Mouse (Mus musculus): ENCODE measurements around the gene Smagp. TPM values are rescaled to one million over a fixed set of nuclear protein-coding genes. Genes with fewer than 3 reads are reported as not detected.

The Smagp gene
- total RNA-seq, 2 experiments from 2014 or later, result 14.8 to 17.1 TPM

- intact Hi-C loops (cut with DNase I), result loop anchor here (5.0 kb wide), 1 partner anchor 108 kb away; no protein-coding TSS in a partner anchor
- no peak for DNase-seq
Measured at GRCm38 (mm10) chr15:100600696-100601272, 36.0 kb downstream of the Smagp start.

- DNase-seq, result peak; percentile 80 to 84
- intact Hi-C loops (cut with DNase I), result loop anchor here (5.0 kb wide), 1 partner anchor 108 kb away; no protein-coding TSS in a partner anchor
Measured at GRCm38 (mm10) chr15:100600047-100600695, 36.6 kb downstream of the Smagp start.

GRCm38 (mm10) chr15:100599276-100600046, 37.3 kb downstream of the Smagp start, which contains the start of gene Pou6f1:
Pou6f1 (minus strand) TSS chr15:100599984.
- intact Hi-C loops (cut with DNase I), result loop anchor here (5.0 kb wide), 1 partner anchor 107 kb away; no protein-coding TSS in a partner anchor
- DNase-seq, result peak; percentile 69 to 74

GRCm38 (mm10) chr15:100598883-100599275, 37.9 kb downstream of the Smagp start:
- intact Hi-C loops (cut with DNase I), result no loop called here
- DNase-seq, result peak; percentile 34 to 53

GRCm38 (mm10) chr15:100598287-100598882, 38.4 kb downstream of the Smagp start:
- no peak for DNase-seq
- intact Hi-C loops (cut with DNase I), result no loop called here

GRCm38 (mm10) chr15:100592817-100593216, 43.9 kb downstream of the Smagp start:
- no peak for DNase-seq
- intact Hi-C loops (cut with DNase I), result no loop called here

- DNase-seq, result no peak
Measured at GRCm38 (mm10) chr15:100590436-100590835, 46.3 kb downstream of the Smagp start.

GRCm38 (mm10) chr15:100588297-100588696, 48.4 kb downstream of the Smagp start:
- no peak for DNase-seq
- intact Hi-C loops (cut with DNase I), result no loop called here

More at GRCm38 (mm10) chr15:100590436-100590835, 46.3 kb downstream of the Smagp start:
- intact Hi-C loops (cut with DNase I), result no loop called here

- intact Hi-C loops (cut with DNase I), result no loop called here
- DNase-seq, result no peak
Measured at GRCm38 (mm10) chr15:100587166-100587565, 49.6 kb downstream of the Smagp start.

GRCm38 (mm10) chr15:100585931-100586330, 50.8 kb downstream of the Smagp start:
- intact Hi-C loops (cut with DNase I), result no loop called here
- no peak for DNase-seq

- intact Hi-C loops (cut with DNase I), result no loop called here
- no peak for DNase-seq
Measured at GRCm38 (mm10) chr15:100580108-100580507, 56.6 kb downstream of the Smagp start.

- DNase-seq, result no peak
- intact Hi-C loops (cut with DNase I), result no loop called here
Measured at GRCm38 (mm10) chr15:100577972-100578371, 58.8 kb downstream of the Smagp start.

- no peak for DNase-seq
- intact Hi-C loops (cut with DNase I), result no loop called here
Measured at GRCm38 (mm10) chr15:100576810-100577209, 59.9 kb downstream of the Smagp start.

- intact Hi-C loops (cut with DNase I), result no loop called here
- DNase-seq, result no peak
Measured at GRCm38 (mm10) chr15:100576392-100576791, 60.3 kb downstream of the Smagp start.

GRCm38 (mm10) chr15:100575366-100575765, 61.4 kb downstream of the Smagp start:
- intact Hi-C loops (cut with DNase I), result no loop called here
- no peak for DNase-seq

- peak in 1 of 2 experiments; percentile 26 for DNase-seq
- intact Hi-C loops (cut with DNase I), result no loop called here
Measured at GRCm38 (mm10) chr15:100574378-100574777, 62.4 kb downstream of the Smagp start.

- peak in 1 of 2 experiments; percentile 21 for DNase-seq
- intact Hi-C loops (cut with DNase I), result no loop called here
Measured at GRCm38 (mm10) chr15:100573946-100574345, 62.8 kb downstream of the Smagp start.

All from heart, postnatal 14 days (tissue).